Mouse (Mus musculus) forebrain, postnatal 0 days (tissue): ENCODE results near the gene Als2cr12. TPM values are rescaled to one million over a fixed set of nuclear protein-coding genes. Genes with fewer than 3 reads are reported as not detected.

Experiments
- ATAC-seq: fragments of 200-750 bp; cut with Nextera tagmentation; 2 replicates; pipeline ENCODE4 v1.8.0; 2017; ENCODE audit warnings: mild to moderate bottlenecking, moderate library complexity
- DNase-seq: peaks from one replicate; pipeline ENCODE4 v3.0.0-alpha.2; 2015
- H3K27ac ChIP-seq: fragments of 300-500 bp; sonication (generic); 2 replicates; pipeline ENCODE4 v1.5.1; 2014; ENCODE audit warnings: low read depth, mild to moderate bottlenecking, antibody characterized with exemption, low read length, moderate library complexity, mixed read lengths
- H3K27me3 ChIP-seq: fragments of 300-500 bp; sonication (generic); 2 replicates; pipeline ENCODE4 v1.6.1; 2014; ENCODE audit warnings: mild to moderate bottlenecking, low read length, mixed read lengths; ENCODE audit not compliant: insufficient read depth
- H3K36me3 ChIP-seq: fragments of 300-500 bp; sonication (generic); 2 replicates; pipeline ENCODE4 v1.6.1; 2014; ENCODE audit warnings: mild to moderate bottlenecking, moderate library complexity; ENCODE audit not compliant: insufficient read depth
- H3K4me1 ChIP-seq: fragments of 300-500 bp; sonication (generic); 2 replicates; pipeline ENCODE4 v1.6.1; 2014; ENCODE audit warnings: antibody characterized with exemption; ENCODE audit not compliant: insufficient read depth
- H3K4me2 ChIP-seq: fragments of 300-500 bp; sonication (generic); 2 replicates; pipeline ENCODE4 v1.6.1; 2014; ENCODE audit warnings: low read depth, mild to moderate bottlenecking, moderate library complexity
- H3K4me3 ChIP-seq: fragments of 300-500 bp; sonication (generic); 2 replicates; pipeline ENCODE4 v1.5.1; 2014; ENCODE audit warnings: low read depth, low read length, mixed read lengths
- H3K9ac ChIP-seq: fragments of 300-500 bp; sonication (generic); 2 replicates; pipeline ENCODE4 v1.6.1; 2014; ENCODE audit warnings: mild to moderate bottlenecking
- H3K9me3 ChIP-seq: fragments of 300-500 bp; sonication (generic); 2 replicates; pipeline ENCODE4 v1.6.1; 2016; ENCODE audit warnings: low read length
- CTCF ChIP-seq: sonication (generic); IDR thresholded peaks from 2 replicates; pipeline ENCODE4 v1.5.1; 2016; ENCODE audit warnings: antibody characterized with exemption, control low read depth, low read depth
- WGBS: fragments of 180-500 bp; shearing (Covaris S2); extraction: QIAGEN DNeasy Blood & Tissue Kit; methylation state at CpG from one replicate; pipeline ENCODE4 v1.1.7; 2014; 5-methylcytosine and 5-hydroxymethylcytosine counted together
- polyA plus RNA-seq: library from polyadenylated mRNA; unstranded; fragments of >200 nt; fragmentation: Nextera tagmentation; extraction: Ambion mirVana; gene quantifications from 2 replicates; pipeline ENCODE4 v1.2.1, GENCODE M21; 2015
- total RNA-seq: library from RNA; depleted of rRNA; stranded (reverse); fragments of >200 nt; gene quantifications from 2 replicates; pipeline ENCODE4 v1.2.3, GENCODE M21; 2014

Gene Als2cr12
- total and polyA plus RNA-seq, 2 experiments from 2014 or later: 0.12 TPM; not detected in 1

- DNase-seq (no peak), ATAC-seq (no peak)
- WGBS: 94% methylated on average over 11 of the region's 11 CpGs
- Histone ChIP-seq H3K36me3 (peaks cover 10% of the 10 kb centered on the region; the same call in 1 of the 2 replicates), H3K9me3 (no peaks in the 10 kb centered on the region), H3K27me3 (no peaks in the 10 kb centered on the region), H3K4me3 (no peak overlapping the region), H3K27ac (no peak overlapping the region), H3K9ac (no peak overlapping the region), H3K4me1 (no peaks in the 10 kb centered on the region), H3K4me2 (no peak overlapping the region)
- TF ChIP-seq CTCF: no peak
These were observed 38.5 kb upstream of the Als2cr12 start for GRCm38 (mm10) chr1:58734043-58734920.

DNA sequence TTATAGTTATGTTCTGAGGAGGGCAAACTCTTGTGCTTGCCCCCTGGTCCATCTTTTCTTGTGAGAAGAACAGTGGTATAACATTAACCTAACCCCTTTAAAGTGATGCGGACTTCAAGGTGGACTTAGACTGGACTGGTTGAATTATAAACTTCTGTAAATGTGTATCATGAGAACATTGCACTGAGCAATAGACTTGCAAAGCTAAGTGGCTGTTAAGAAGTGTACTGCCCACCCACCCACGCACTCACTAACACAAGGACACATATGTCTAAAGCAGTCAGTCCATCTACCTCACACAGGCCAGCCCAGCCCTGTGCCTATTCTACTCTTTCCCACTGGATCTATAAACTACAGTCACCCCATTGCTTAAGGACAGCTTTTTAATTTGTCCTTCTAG lies 37.8 kb upstream of the Als2cr12 start:
- H3K27me3 ChIP-seq: no peaks in the 10 kb centered on the region
- H3K4me3 ChIP-seq: no peak overlapping the region
- DNase-seq: no peak
- no peak for TF ChIP-seq CTCF
- no peak overlapping the region for H3K9ac ChIP-seq
- H3K4me2 ChIP-seq: no peak overlapping the region
- no peak for ATAC-seq
- no peak overlapping the region for H3K27ac ChIP-seq
- no peaks in the 10 kb centered on the region for H3K4me1 ChIP-seq
- no peaks in the 10 kb centered on the region for H3K9me3 ChIP-seq
- WGBS: 95% methylated on average over 2 of the region's 2 CpGs
- H3K36me3 ChIP-seq: peaks cover 10% of the 10 kb centered on the region; the same call in 1 of the 2 replicates

DNA sequence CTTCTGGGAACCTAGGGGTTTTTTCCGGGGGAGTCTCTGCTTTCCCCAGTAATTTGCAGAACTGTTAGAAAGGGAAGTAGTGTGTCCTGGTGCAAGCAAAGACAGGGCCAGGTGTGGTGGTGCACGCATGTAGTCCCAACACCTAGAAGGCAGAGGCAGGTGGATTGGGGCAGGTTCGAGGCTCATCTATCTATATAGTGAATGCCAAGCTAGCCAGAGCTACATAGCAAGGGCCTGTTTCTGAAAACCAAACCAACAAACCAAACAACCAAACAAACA lies 32.7 kb upstream of the Als2cr12 start:
- no peaks in the 10 kb centered on the region for H3K4me1 ChIP-seq
- no peak for TF ChIP-seq CTCF

DNA sequence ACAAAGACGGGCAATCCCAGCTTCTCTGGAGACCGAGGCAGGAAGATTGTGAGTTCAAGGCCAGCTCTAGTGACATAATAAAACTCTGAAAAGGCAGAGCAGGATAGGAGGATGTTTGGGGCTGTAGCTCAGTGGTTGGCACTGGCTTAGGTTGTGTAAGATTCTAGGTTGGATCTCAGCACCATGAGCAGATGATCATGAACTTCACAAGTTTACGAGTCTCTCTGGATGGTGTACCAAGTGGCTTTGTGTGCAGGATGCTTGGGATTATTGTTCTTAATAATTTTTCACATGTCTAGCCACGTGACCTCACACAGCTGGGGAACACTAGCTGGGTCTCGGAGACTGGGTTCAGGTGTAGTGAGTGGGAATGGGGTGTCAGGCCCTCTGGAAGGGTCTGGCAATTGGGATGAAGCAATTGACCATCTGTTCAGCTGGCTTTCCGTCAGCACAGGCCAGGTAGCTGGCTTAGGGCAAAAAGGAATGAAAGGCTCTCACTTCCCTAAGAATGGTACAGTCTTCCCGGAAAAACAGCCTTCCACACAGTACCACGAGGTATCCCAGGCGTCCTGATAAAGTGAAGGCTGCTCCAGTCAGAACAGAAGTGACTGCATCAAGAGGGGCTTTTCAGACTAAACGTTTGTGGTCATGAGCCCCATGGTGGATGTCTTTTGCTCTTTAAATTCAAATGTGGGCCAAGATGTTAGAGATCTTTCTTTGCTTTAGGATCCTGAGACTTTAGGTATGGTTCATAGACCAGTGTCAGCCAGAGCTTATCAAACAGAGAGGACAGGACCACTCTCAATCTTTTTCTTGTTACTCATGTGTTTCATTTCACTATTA lies 32.2 kb upstream of the Als2cr12 start:
- H3K9ac ChIP-seq: no peak overlapping the region
- H3K36me3 ChIP-seq: 0 out of 2 replicates have a peak, but pooled peaks cover 6% of the 10 kb centered on the region
- WGBS: 88% methylated on average over 10 of the region's 10 CpGs
- no peak for TF ChIP-seq CTCF
- no peak for DNase-seq
- H3K9me3 ChIP-seq: no peaks in the 10 kb centered on the region
- H3K27me3 ChIP-seq: no peaks in the 10 kb centered on the region
- H3K27ac ChIP-seq: no peak overlapping the region
- no peak overlapping the region for H3K4me3 ChIP-seq
- H3K4me1 ChIP-seq: no peaks in the 10 kb centered on the region
- H3K4me2 ChIP-seq: no peak overlapping the region
- ATAC-seq: no peak

More for the DNA sequence above, 32.7 kb upstream of the Als2cr12 start:
- H3K36me3 ChIP-seq: 0 out of 2 replicates have a peak, but pooled peaks cover 6% of the 10 kb centered on the region
- no peak overlapping the region for H3K9ac ChIP-seq
- DNase-seq: no peak
- H3K27me3 ChIP-seq: no peaks in the 10 kb centered on the region
- H3K27ac ChIP-seq: no peak overlapping the region
- 96% methylated on average over 3 of the region's 3 CpGs for WGBS
- no peak overlapping the region for H3K4me2 ChIP-seq
- H3K4me3 ChIP-seq: no peak overlapping the region
- ATAC-seq: no peak
- H3K9me3 ChIP-seq: no peaks in the 10 kb centered on the region

DNA sequence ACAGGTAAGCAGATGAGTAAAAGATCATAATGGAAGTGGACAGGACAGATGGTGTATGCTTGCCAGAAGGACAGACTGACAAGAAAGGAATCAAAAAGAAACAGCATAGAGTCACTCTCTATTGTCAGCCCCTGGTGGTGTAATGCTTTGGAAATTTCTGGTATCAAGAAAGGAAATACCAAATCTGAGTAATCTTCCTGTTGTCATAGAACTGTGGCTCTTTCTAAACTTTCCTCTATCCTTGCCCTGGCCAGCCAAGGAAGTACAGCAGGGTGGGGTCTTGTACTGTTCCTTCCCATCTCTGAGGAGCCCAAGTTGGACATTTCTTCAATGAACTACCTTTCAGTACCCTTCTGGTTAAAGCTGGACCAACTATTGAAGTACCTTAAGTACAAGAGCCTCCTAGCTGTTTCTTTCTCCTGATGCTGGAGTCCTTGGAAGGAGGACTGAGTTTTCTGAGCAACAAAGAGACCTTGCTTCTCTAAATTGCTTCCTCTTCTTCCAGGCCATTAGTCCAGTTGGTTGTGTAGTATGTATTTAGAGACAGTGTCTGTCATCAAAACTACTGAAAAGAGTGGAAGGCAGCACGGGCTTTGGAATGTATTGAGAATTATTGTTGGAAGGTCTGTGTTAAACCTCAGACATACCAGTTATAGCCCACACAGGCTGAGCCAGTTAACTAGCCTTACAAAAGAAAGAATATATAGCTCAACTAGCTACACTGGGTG lies 31.4 kb upstream of the Als2cr12 start:
- Histone ChIP-seq H3K4me2 (no peak overlapping the region), H3K9me3 (no peaks in the 10 kb centered on the region), H3K4me1 (no peaks in the 10 kb centered on the region), H3K36me3 (0 out of 2 replicates have a peak, but pooled peaks cover 6% of the 10 kb centered on the region), H3K27me3 (no peaks in the 10 kb centered on the region), H3K27ac (no peak overlapping the region), H3K9ac (no peak overlapping the region), H3K4me3 (no peak overlapping the region)
- ATAC-seq: no peak
- no peak for DNase-seq
- WGBS: 88% methylated on average over 1 of the region's 1 CpGs
- TF ChIP-seq CTCF: no peak

DNA sequence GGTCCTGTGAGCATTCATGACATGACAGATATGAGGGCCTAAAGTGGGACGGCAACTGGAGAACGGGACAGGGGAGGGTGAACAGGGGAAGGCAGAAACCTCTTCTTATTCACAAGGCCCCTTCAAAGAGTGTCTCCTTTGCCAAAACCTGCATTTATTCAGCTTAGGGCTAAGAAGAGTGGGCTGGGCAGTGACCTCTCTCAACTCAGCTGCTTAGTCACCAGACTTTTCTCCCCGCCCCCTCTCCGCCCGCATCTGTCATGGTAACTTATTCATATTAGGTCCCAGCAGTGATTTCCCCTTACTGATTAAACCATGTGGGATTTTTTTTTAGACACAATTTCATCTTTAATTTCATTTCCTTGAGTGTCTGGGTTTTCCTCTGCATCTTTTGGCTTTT lies 30.0 kb upstream of the Als2cr12 start:
- no peak for ATAC-seq
- H3K4me3 ChIP-seq: no peak overlapping the region
- no peaks in the 10 kb centered on the region for H3K9me3 ChIP-seq
- DNase-seq: no peak
- no peaks in the 10 kb centered on the region for H3K27me3 ChIP-seq
- no peak overlapping the region for H3K27ac ChIP-seq
- WGBS: 92% methylated on average over 5 of the region's 5 CpGs
- H3K4me2 ChIP-seq: no peak overlapping the region
- H3K36me3 ChIP-seq: 0 out of 2 replicates have a peak, but pooled peaks cover 2% of the 10 kb centered on the region
- no peak overlapping the region for H3K9ac ChIP-seq
- H3K4me1 ChIP-seq: no peaks in the 10 kb centered on the region
- no peak for TF ChIP-seq CTCF

- H3K36me3 ChIP-seq: no peaks in the 10 kb centered on the region
- H3K27ac ChIP-seq: no peak overlapping the region
- ATAC-seq (no peak), DNase-seq (no peak)
- H3K9ac ChIP-seq: no peak overlapping the region
- H3K4me2 ChIP-seq: no peak overlapping the region
- no peaks in the 10 kb centered on the region for H3K27me3 ChIP-seq
- no peaks in the 10 kb centered on the region for H3K4me1 ChIP-seq
- no peak for TF ChIP-seq CTCF
- H3K4me3 ChIP-seq: no peak overlapping the region
- H3K9me3 ChIP-seq: no peaks in the 10 kb centered on the region
These were observed 29.3 kb upstream of the Als2cr12 start for GRCm38 (mm10) chr1:58725095-58725494.
